Mouse (Mus musculus): Measurements from ENCODE around the gene Atp5s. TPM values are rescaled to one million over a fixed set of nuclear protein-coding genes. Genes with fewer than 3 reads are reported as not detected.
A peak's percentile ranks its signal among the peaks of the same experiment; 100 is the strongest.

The Atp5s gene
- polyA plus RNA-seq, 1 experiment, result 3.3 TPM

DNA sequence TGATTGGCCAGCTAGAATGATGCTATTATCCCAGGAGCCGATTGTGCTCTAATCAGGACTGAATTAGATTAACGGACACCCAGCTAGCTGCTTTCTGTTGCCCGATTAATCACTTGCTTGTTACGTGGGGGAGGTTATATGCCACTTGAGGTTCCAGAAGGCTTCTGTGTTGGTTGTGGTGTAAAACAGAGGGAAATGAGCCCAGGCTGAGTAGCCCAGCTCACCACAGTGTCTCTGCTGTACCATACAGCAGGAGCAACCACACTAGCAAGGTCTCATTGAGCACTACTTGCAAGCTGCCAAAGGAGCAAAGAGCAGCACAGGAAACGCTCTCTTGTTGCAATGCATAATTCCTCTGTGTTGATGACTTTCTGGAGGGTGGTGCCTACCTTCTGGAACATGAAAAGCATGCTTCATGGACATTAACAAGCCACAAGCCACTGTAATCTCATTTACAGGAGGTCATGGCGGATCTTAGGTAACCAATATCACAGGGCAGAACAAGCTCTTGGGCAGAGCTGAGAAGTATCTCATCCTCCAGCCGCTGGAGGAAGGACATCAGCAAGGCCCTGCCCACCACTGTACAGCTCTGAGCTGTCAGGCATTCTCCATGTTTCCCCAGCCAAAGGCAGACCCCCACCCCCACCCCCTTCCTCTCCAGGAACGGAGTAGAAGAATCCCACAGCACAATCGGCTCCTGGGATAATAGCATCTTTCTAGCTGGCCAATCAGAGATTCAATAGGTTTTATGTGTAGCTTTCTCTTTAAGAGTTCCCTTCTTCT, 42.9 kb downstream of the Atp5s start:
- TF ChIP-seq FLI1 (IDR thresholded peaks at IDR 0.05; ENCODE audit: low read length) (no peak), GATA1 (IDR thresholded peaks at IDR 0.05; ENCODE audit: borderline replicate concordance, low read length) (no peak)
- Histone ChIP-seq H3K4me3 (replicated peaks) (peak overlapping the region; percentile 73), H3K4me1 (peaks cover 57% of the 10 kb centered on the region), H3K9me3 (peaks cover 7% of the 10 kb centered on the region), H3K36me3 (replicated peaks; ENCODE audit: low read length) (no peaks in the 10 kb centered on the region), H3K27me3 (replicated peaks) (peaks cover 5% of the 10 kb centered on the region)

DNA sequence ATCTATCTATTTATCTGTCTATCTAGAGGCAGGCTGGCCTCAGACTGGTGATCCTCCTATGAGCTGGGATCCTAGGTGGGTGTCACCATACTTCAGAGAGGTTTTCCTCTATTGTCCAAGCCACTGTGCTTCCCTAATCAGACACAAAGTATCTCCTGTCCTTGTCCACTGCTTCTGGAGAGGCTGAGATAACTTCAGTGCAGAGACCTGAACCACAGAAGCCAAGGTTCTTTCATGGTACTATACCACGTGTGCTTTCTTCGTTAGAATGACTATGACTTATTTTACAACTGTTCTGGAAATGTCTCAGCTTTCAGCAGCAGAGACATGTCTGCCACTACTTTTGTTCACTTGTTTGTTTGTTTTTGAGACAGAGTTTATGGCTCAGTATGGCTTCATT, 44.1 kb downstream of the Atp5s start:
- Histone ChIP-seq H3K4me1 (peaks cover 62% of the 10 kb centered on the region), H3K36me3 (replicated peaks; ENCODE audit: low read length) (no peaks in the 10 kb centered on the region), H3K27me3 (replicated peaks) (peaks cover 2% of the 10 kb centered on the region), H3K4me3 (replicated peaks) (no peak overlapping the region), H3K9me3 (peaks cover 7% of the 10 kb centered on the region)
- no peak for TF ChIP-seq GATA1 (IDR thresholded peaks at IDR 0.05; ENCODE audit: borderline replicate concordance, low read length)
- no peak for TF ChIP-seq FLI1 (IDR thresholded peaks at IDR 0.05; ENCODE audit: low read length)

DNA sequence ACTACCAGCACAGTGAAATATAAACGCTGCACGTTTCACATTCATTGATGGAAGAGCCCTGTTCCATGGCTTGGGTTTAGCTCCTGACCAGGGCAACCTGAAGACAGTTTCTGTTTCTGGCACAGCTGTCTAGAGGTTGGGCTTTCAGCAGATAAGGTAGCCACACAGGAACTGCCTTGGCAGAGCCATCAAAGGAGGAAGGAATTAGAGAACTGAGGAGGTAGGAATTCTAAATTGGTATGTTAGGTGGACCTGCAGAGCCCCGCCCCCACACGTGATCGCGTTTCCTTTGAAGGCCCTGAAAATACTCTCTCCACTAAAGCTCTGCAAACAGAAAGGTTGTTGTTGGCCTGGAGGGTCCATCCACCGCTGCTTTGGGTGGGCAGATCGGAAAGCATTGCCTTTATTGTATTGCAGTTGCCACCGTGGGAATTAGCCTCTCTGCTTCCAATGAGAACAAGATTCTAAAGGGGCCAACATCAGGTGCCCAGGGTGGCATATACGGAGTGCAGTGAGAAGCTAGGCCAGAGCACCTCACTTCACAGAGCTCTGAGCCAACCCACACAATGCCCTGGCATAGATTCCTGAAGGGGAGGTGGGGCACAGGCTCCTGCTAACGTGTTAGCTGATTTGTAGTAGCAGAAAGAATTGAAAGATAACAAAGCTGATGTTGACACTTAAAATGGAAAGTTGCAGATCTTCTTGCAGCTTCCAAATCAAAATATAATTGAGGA, 52.0 kb downstream of the Atp5s start:
- TF ChIP-seq FLI1 (IDR thresholded peaks at IDR 0.05; ENCODE audit: low read length) (no peak), GATA1 (IDR thresholded peaks at IDR 0.05; ENCODE audit: borderline replicate concordance, low read length) (no peak)
- H3K9me3 ChIP-seq, result peaks cover 6% of the 10 kb centered on the region
- peaks cover 3% of the 10 kb centered on the region for H3K27me3 ChIP-seq (replicated peaks)
- peaks cover 32% of the 10 kb centered on the region for H3K4me1 ChIP-seq
- peak overlapping the region; percentile 14 for H3K4me3 ChIP-seq (replicated peaks)
- peaks cover 2% of the 10 kb centered on the region for H3K36me3 ChIP-seq (replicated peaks; ENCODE audit: low read length)

DNA sequence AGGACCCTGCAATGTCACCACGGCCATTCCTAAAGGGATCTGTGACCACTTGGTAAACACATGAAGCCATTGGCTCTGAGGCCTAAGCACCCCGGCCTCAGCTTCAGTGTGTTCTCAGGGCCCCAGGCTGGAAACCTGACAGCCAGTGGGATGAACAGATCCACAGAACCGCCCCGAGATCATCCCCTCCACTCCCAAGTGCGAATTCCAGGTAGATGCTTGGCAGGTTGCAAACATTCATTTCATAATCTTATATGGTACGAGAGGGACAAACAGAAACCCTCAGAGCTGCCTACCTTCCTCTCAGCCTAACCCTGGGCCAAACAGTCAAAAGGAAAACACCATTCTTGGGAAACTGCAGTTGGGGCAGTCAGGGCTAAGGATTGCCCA, 52.6 kb downstream of the Atp5s start:
- Histone ChIP-seq H3K27me3 (replicated peaks) (peaks cover 9% of the 10 kb centered on the region), H3K4me1 (peaks cover 27% of the 10 kb centered on the region), H3K36me3 (replicated peaks; ENCODE audit: low read length) (peaks cover 2% of the 10 kb centered on the region), H3K9me3 (peaks cover 6% of the 10 kb centered on the region), H3K4me3 (replicated peaks) (no peak overlapping the region)
- TF ChIP-seq FLI1 (IDR thresholded peaks at IDR 0.05; ENCODE audit: low read length), result no peak
- TF ChIP-seq GATA1 (IDR thresholded peaks at IDR 0.05; ENCODE audit: borderline replicate concordance, low read length), result no peak

DNA sequence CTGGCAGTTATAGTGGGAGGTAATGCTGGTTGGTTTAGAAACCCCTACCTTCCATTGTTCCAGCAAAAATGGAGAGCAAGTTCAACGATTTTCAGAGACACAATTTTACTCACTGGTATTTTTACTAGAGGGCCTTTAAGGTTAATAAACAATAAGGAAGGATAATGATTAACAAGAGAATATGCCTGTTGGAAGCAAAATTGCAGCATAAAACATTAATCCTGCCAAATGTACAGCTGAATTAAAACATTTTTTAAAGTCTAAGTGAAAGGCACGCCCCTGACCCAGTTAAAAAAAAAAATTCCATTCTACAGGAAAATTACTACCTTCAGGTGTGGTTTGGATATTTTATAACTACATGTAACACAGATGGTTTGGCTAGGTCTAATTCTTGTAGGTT, 53.2 kb downstream of the Atp5s start:
- Histone ChIP-seq H3K4me3 (replicated peaks) (no peak overlapping the region), H3K36me3 (replicated peaks; ENCODE audit: low read length) (peaks cover 2% of the 10 kb centered on the region), H3K4me1 (peaks cover 20% of the 10 kb centered on the region), H3K9me3 (peaks cover 6% of the 10 kb centered on the region), H3K27me3 (replicated peaks) (peaks cover 11% of the 10 kb centered on the region)
- no peak for TF ChIP-seq FLI1 (IDR thresholded peaks at IDR 0.05; ENCODE audit: low read length)
- no peak for TF ChIP-seq GATA1 (IDR thresholded peaks at IDR 0.05; ENCODE audit: borderline replicate concordance, low read length)

DNA sequence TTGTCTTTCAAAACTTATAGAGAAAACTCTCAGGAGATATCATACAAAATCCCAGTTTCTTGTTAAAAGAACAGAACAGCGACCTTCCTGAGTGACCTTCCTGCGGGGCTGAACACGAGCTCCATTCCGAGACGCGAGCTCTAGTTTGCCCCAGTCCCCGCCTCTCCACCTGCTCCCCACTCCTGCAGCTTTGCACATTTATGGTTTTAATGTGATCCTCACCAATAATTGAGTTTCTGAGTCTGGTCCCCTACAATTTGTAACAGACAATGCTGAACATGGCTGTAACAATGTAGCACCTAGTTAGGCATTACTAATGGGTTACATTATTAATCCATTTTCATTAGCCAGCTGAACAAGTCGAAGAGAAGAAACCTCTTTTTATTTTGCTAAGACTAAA, 56.7 kb downstream of the Atp5s start:
- TF ChIP-seq FLI1 (IDR thresholded peaks at IDR 0.05; ENCODE audit: low read length) (no peak), GATA1 (IDR thresholded peaks at IDR 0.05; ENCODE audit: borderline replicate concordance, low read length) (no peak)
- Histone ChIP-seq H3K9me3 (peaks cover 6% of the 10 kb centered on the region), H3K4me3 (replicated peaks) (no peak overlapping the region), H3K27me3 (replicated peaks) (peaks cover 21% of the 10 kb centered on the region), H3K36me3 (replicated peaks; ENCODE audit: low read length) (peaks cover 2% of the 10 kb centered on the region), H3K4me1 (peaks cover 12% of the 10 kb centered on the region)

DNA sequence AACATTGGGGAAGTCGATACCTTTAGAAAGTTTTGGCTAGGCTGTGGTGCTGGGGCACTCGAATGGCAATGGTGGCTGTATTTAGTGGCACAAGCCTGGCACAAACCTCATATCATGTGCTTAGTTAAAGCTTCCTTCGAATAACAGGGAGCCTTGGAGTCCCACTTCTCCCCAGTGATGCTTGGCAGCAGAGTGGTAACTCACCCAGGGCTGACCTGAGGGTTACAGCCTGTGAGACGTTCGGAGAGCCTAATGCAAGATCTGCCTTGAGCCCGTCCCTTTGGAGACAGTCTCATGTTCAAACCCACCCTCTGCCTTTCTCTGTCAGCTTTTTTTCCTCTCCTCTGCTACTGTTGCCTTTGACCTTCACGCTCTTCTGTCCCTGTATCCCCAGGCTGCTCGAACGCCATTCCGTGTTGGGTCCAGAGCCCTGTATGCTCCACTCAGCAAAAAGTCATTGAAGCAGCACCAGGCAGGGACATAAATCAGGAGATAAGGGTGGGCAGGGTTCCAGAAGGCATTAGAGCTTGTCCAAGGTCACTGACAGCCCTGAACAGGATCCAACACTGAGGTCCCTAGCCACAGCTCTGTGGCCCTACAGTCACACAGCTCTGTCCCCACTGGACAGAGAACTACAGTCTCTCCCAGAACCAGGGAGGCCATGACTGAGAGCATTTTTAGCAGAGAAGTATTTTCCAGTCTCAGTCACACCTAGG, 57.3 kb downstream of the Atp5s start:
- Histone ChIP-seq H3K36me3 (replicated peaks; ENCODE audit: low read length) (peaks cover 2% of the 10 kb centered on the region), H3K4me1 (peaks cover 6% of the 10 kb centered on the region), H3K27me3 (replicated peaks) (peaks cover 27% of the 10 kb centered on the region), H3K9me3 (peaks cover 6% of the 10 kb centered on the region), H3K4me3 (replicated peaks) (no peak overlapping the region)
- TF ChIP-seq GATA1 (IDR thresholded peaks at IDR 0.05; ENCODE audit: borderline replicate concordance, low read length), result no peak
- TF ChIP-seq FLI1 (IDR thresholded peaks at IDR 0.05; ENCODE audit: low read length), result no peak

DNA sequence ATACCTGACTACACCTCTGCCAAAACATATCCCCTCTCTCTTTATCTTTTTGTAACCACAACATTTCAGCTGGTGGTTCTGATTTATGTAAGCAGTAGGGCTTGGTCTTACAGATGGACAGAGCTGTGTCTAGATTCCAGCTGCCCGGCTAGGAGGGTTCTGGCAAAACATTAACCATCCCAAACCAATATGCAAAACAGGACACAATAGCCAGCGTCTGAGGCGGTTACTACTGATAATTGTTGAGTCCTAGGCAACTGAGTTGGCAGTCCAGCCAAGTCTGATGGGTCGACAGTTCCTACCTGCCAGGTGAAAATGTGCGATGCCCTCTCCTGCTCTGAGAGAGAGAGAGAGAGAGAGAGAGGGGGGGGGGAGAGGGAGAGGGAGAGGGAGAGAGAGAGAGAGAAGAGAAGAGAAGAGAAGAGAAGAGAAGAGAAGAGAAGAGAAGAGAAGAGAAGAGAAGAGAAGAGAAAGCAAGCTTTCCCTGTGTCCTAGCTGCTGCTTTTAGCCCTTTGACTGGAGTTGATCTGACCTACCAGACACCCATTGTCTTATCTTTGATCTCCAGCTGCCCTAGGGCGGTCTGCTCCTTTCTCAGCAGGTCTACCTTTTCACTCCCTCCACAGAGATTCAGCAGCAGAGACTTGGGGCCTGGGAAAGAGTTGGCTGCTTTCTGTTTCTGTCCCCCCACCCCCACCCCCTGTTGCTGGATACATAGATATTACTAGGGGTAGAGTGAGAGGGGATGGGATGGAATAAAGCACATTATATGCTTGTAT, 58.7 kb downstream of the Atp5s start:
- TF ChIP-seq FLI1 (IDR thresholded peaks at IDR 0.05; ENCODE audit: low read length) (no peak), GATA1 (IDR thresholded peaks at IDR 0.05; ENCODE audit: borderline replicate concordance, low read length) (no peak)
- Histone ChIP-seq H3K27me3 (replicated peaks) (peaks cover 39% of the 10 kb centered on the region), H3K9me3 (peaks cover 6% of the 10 kb centered on the region), H3K4me3 (replicated peaks) (no peak overlapping the region), H3K4me1 (peaks cover 3% of the 10 kb centered on the region), H3K36me3 (replicated peaks; ENCODE audit: low read length) (peaks cover 2% of the 10 kb centered on the region)

DNA sequence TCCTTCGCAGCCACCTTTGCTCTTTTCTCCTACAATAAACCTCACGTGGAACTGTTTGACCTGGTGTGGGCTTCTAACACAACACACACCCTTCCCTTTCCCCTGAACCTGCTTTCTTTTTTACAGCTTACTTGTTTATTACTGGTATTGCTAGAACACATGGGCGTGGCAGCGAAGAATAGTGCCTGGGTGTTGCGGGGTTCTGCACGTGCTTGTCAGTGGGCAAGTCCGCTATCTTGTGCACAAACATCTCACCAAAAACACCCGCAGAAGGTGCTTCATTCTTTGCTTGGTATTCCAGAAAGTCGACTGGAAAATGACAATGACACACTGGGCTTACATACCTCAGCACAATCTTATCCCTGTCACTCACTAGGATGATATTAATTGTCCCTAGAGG, 60.7 kb downstream of the Atp5s start:
- H3K27me3 ChIP-seq (replicated peaks), result peaks cover 59% of the 10 kb centered on the region
- no peaks in the 10 kb centered on the region for H3K36me3 ChIP-seq (replicated peaks; ENCODE audit: low read length)
- H3K4me1 ChIP-seq, result peaks cover 8% of the 10 kb centered on the region
- TF ChIP-seq GATA1 (IDR thresholded peaks at IDR 0.05; ENCODE audit: borderline replicate concordance, low read length) (no peak), FLI1 (IDR thresholded peaks at IDR 0.05; ENCODE audit: low read length) (no peak)
- peaks cover 1% of the 10 kb centered on the region for H3K9me3 ChIP-seq
- no peak overlapping the region for H3K4me3 ChIP-seq (replicated peaks)
